Mouse (Mus musculus): ENCODE measurements around the gene Hpcal1. TPM values are rescaled to one million over a fixed set of nuclear protein-coding genes. Genes with fewer than 3 reads are reported as not detected.
"Not testable (repeated sequence)": the region's sequence is repeated elsewhere in the genome, so short reads cannot be mapped to it uniquely, and the experiment has no call there.

The Hpcal1 gene
- total RNA-seq, 2 experiments from 2014 or later = 21.9 to 55.6 TPM

GRCm38 (mm10) chr12:17736859-17737577, 46.4 kb downstream of the Hpcal1 start:
- no peak for ATAC-seq (replicated peaks; ENCODE audit: poor library complexity)

- no peak for ATAC-seq (replicated peaks; ENCODE audit: poor library complexity)
These were observed 47.2 kb downstream of the Hpcal1 start for GRCm38 (mm10) chr12:17737808-17738207.

GRCm38 (mm10) chr12:17738473-17738872, 47.8 kb downstream of the Hpcal1 start:
- peak; percentile 18; the same call in 1 of the 2 replicates for ATAC-seq (replicated peaks; ENCODE audit: poor library complexity)

- no peak for ATAC-seq (replicated peaks; ENCODE audit: poor library complexity)
These were observed 49.6 kb downstream of the Hpcal1 start for GRCm38 (mm10) chr12:17740226-17740625.

- ATAC-seq (replicated peaks; ENCODE audit: poor library complexity) = peak; percentile 79
These were observed 51.1 kb downstream of the Hpcal1 start for GRCm38 (mm10) chr12:17741637-17742364.

GRCm38 (mm10) chr12:17742571-17743321, 52.1 kb downstream of the Hpcal1 start:
- ATAC-seq (replicated peaks; ENCODE audit: poor library complexity) = no peak

GRCm38 (mm10) chr12:17745431-17745830, 54.8 kb downstream of the Hpcal1 start:
- no peak for ATAC-seq (replicated peaks; ENCODE audit: poor library complexity)

- ATAC-seq (replicated peaks; ENCODE audit: poor library complexity) = peak; percentile 38; the same call in 1 of the 2 replicates
These were observed 56.1 kb downstream of the Hpcal1 start for GRCm38 (mm10) chr12:17746725-17747124.

GRCm38 (mm10) chr12:17747191-17748154, 56.8 kb downstream of the Hpcal1 start:
- no peak for ATAC-seq (replicated peaks; ENCODE audit: poor library complexity)

- ATAC-seq (replicated peaks; ENCODE audit: poor library complexity) = peak; percentile 74
These were observed 57.5 kb downstream of the Hpcal1 start for GRCm38 (mm10) chr12:17748155-17748529.

- no peak for ATAC-seq (replicated peaks; ENCODE audit: poor library complexity)
These were observed 59.1 kb downstream of the Hpcal1 start for GRCm38 (mm10) chr12:17749784-17750183.

GRCm38 (mm10) chr12:17750500-17750899, 59.8 kb downstream of the Hpcal1 start:
- ATAC-seq (replicated peaks; ENCODE audit: poor library complexity) = 0 out of 2 replicates have a peak, but pooled peaks have one; percentile 23

- no peak for ATAC-seq (replicated peaks; ENCODE audit: poor library complexity)
These were observed 62.2 kb downstream of the Hpcal1 start for GRCm38 (mm10) chr12:17752828-17753227.

- no peak for ATAC-seq (replicated peaks; ENCODE audit: poor library complexity)
These were observed 64.1 kb downstream of the Hpcal1 start for GRCm38 (mm10) chr12:17754771-17755170.

GRCm38 (mm10) chr12:17756891-17757290, 66.2 kb downstream of the Hpcal1 start:
- ATAC-seq (replicated peaks; ENCODE audit: poor library complexity) = no peak

GRCm38 (mm10) chr12:17762286-17762933, 71.8 kb downstream of the Hpcal1 start:
- ATAC-seq (replicated peaks; ENCODE audit: poor library complexity) = no peak

- no peak for ATAC-seq (replicated peaks; ENCODE audit: poor library complexity)
These were observed 72.4 kb downstream of the Hpcal1 start for GRCm38 (mm10) chr12:17763054-17763453.

GRCm38 (mm10) chr12:17764005-17764404, 73.3 kb downstream of the Hpcal1 start:
- ATAC-seq (replicated peaks; ENCODE audit: poor library complexity) = no peak

- ATAC-seq (replicated peaks; ENCODE audit: poor library complexity) = not testable (repeated sequence)
These were observed 76.9 kb downstream of the Hpcal1 start for GRCm38 (mm10) chr12:17767567-17767966.

Data from megakaryocyte progenitor cell, adult 5-6 weeks (primary cell).